Mouse (Mus musculus) erythroblast, adult 5-6 weeks (primary cell): ENCODE results near the gene 2610528A11Rik. TPM values are rescaled to one million over a fixed set of nuclear protein-coding genes. Genes with fewer than 3 reads are reported as not detected.
A peak's percentile ranks its signal among the peaks of the same experiment; 100 is the strongest.

ENCODE experiments used
- ATAC-seq: replicated peaks from 2 replicates; pipeline ENCODE4 v1.8.0; 2016; ENCODE audit warnings: moderate number of reproducible peaks, mild to moderate bottlenecking, moderate TSS enrichment, inconsistent platforms; ENCODE audit not compliant: poor library complexity, low FRiP score, severe bottlenecking
- total RNA-seq, 2 experiments: library from RNA; stranded (forward) in 1 of 2; stranded (reverse) in 1 of 2; fragments of 150-400 nt in 1 of 2; fragments of 200-764, 138-1000 nt in 1 of 2; gene quantifications; 2 replicates each; pipeline versions ENCODE4 v1.2.3 to v1.2.4; 2015 to 2017; ENCODE audit warnings: low replicate concordance in 2 of 2

2610528A11Rik gene
- total RNA-seq, 2 experiments from 2014 or later, result not detected

DNA sequence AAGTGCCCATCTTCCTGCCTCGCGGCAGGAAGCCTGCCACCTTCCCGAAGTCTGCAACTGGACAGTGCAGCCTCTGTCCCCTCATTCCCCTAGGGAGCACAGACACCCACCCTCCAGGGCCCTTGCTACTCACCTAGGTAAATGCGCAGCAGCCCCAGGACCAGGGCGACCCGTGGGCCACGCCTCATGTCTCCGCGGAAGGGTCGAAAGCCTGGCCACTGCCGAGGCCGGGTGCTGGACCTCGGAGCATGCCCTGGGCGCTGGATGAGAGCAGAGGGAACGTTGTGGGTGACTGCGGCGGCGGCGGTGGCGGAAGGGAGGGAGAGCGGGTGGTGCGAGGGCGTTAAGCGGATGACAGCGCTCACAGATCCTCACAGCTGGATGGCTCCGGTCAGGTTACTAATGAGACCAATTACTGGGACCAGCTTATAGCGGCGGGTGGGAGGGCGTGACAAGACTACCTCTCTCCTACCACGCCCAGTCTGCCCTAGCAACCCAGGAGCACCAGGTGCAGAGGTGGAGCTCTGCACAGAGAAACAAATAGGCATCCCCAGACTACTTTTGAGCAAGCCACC, 15.8 kb downstream of the 2610528A11Rik start, which contains the start of gene Cdhr1:
Cdhr1 (minus strand) TSS at position 392 of the 575 bp plus-strand sequence.
- 0 out of 2 replicates have a peak, but pooled peaks have one; percentile 37 for ATAC-seq

DNA sequence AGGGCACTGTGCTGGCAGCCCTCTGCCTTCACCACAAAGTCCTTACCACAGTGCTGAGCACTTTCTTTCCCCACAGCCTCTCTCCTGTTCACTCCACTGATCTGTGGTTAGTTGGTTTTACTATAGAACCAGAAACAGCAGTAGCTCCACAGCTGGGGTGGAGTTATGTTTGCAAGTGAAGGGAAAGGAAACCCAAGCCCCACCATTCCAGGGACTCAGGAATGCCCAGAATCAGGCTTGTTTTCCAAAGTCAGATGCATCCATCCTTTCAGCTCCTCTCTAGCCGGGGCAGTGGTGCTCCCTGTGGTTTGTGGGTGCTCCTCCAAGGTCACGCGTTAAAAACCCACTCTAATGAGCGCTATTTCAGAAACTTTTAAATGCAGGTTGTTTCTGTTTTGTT, 18.3 kb downstream of the 2610528A11Rik start:
- ATAC-seq, result no peak

DNA sequence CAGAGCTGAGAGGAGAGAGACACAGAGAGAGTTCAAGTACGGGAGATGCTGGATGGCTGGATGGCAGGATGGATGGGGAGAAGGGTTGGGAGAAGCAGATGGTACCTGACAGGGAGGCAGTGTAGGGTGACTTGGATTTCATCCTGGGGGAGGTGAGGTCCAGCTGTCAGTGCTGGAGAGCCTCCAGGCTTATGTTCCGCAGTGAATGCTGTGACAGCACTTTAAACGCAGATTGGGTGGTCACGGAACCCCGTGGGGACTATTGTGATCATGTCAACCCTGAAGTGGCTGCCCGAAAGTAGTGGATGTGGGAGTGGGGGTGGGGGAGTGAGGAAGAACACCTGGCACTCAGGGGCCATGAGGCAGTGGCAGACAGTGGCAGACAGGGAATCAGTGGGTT, 19.4 kb downstream of the 2610528A11Rik start:
- ATAC-seq, result no peak

GRCm38 (mm10) chr14:37083755-37084154, 30.1 kb downstream of the 2610528A11Rik start:
- ATAC-seq, result no peak

- no peak for ATAC-seq
Observed at GRCm38 (mm10) chr14:37080724-37081123, 33.1 kb downstream of the 2610528A11Rik start.

DNA sequence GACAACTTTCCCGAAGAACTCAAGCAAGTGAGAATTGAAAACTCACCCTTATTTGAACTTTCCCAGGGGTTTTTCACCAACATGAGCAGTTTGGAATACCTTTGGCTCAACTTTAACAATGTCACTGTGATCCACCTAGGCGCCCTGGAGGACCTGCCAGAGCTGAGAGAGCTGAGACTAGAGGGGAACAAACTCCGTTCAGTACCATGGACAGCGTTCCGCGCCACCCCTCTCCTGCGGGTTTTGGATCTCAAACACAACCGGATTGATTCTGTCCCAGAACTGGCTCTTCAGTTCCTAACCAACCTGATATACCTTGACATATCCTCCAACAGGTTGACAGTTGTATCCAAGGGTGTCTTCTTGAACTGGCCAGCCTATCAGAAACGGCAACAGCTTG, 45.3 kb downstream of the 2610528A11Rik start:
- ATAC-seq, result no peak

DNA sequence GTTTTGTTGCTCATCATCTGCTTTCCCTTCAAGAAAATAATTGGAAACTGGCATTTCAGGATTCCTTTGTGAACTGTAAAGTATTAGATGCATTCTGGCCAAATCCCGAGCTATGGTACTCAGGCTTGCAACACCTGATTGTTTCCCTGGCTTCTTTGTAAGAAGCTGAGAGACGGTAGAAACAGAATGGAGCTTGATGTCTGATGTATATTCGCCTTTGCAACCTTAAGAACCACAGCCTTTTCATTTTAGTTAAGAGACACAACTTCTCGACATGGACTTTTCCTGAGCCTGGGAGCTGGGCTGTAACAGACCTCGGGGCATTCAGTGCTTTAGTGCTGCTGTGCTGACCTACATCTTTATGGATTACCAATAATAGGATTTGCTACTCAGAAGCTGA, 46.2 kb downstream of the 2610528A11Rik start, which contains the start of gene Lrit2:
Lrit2 (plus strand) TSS at position 301 of the 400 bp plus-strand sequence.
- no peak for ATAC-seq

DNA sequence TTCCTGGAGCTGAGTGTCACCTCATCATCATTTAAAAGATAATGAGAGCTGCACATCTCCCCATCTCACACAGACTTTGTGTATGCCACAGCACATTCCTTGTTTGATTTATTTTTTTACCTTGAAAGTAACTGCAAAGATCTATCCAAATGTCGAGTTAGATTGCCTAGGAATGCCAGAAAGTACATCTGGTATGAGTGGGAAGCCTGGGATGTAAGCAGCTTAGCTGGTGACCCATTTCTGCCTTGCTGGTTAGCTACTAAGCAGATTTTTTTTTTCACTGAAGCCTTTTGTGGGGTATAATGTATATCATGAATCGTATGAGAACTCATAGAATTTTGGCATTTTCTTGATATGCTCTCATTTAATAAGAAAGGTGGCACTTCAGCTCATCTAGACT, 47.2 kb downstream of the 2610528A11Rik start:
- ATAC-seq, result no peak

GRCm38 (mm10) chr14:37064849-37065248, 49.0 kb downstream of the 2610528A11Rik start:
- ATAC-seq, result no peak

Other genes with a start within 250 kb of the 2610528A11Rik start
- 3.8 and 5.2 TPM in 2 replicates for gene Ccser2, start 145.2 kb downstream of the 2610528A11Rik start, total RNA-seq (2015; ENCODE audit: low replicate concordance)
- 2.9 and 3.2 TPM in 2 replicates for gene Ccser2, start 145.2 kb downstream of the 2610528A11Rik start, total RNA-seq (2017; ENCODE audit: low replicate concordance)
- gene Rgr, start 65.1 kb downstream of the 2610528A11Rik start, total RNA-seq (2015; ENCODE audit: low replicate concordance), result not detected in 2 replicates
- not detected in 2 replicates for gene Rgr, start 65.1 kb downstream of the 2610528A11Rik start, total RNA-seq (2017; ENCODE audit: low replicate concordance)
- gene Lrit1, start 59.2 kb downstream of the 2610528A11Rik start, total RNA-seq (2015; ENCODE audit: low replicate concordance), result not detected in 2 replicates
- gene Lrit1, start 59.2 kb downstream of the 2610528A11Rik start, total RNA-seq (2017; ENCODE audit: low replicate concordance), result not detected in 2 replicates
- not detected in 2 replicates for gene Lrit2, start 46.1 kb downstream of the 2610528A11Rik start, total RNA-seq (2015; ENCODE audit: low replicate concordance)
- not detected in 2 replicates for gene Lrit2, start 46.1 kb downstream of the 2610528A11Rik start, total RNA-seq (2017; ENCODE audit: low replicate concordance)
- gene Cdhr1, start 15.7 kb downstream of the 2610528A11Rik start, total RNA-seq (2015; ENCODE audit: low replicate concordance), result 0.42 TPM in 1 of 2 replicates, not detected in the other
- gene Cdhr1, start 15.7 kb downstream of the 2610528A11Rik start, total RNA-seq (2017; ENCODE audit: low replicate concordance), result not detected in 2 replicates
- 190 and 199 TPM in 2 replicates for gene Ghitm, start 21.2 kb upstream of the 2610528A11Rik start, total RNA-seq (2015; ENCODE audit: low replicate concordance)
- gene Ghitm, start 21.2 kb upstream of the 2610528A11Rik start, total RNA-seq (2017; ENCODE audit: low replicate concordance), result 230 and 266 TPM in 2 replicates